Mouse (Mus musculus): ENCODE measurements at regions not wholly inside any gene's neighbourhood (a gene's known extent, or its start where the extent isn't known, plus 50 kb on each side); places are given as distances from the start of the nearest gene placed in this dataset.

DNA sequence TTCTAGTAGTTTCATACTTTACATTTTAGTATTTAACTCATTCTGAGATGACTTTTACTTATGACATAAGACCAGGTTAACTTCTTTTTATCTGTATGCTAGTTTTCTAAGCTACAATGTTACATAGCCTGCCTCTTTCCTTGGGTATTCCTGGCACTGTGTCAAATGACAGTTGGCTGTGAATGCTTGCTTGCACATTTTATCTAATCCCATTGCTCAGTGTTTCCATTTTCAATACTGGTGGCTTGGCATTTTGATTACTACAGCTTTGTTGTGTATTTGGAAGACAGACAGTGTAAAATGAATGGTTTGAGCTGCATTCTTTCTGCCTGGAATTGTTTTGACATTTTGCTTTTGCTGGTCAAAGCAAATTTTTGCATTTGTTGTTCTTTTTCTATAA, 1359.2 kb downstream of the Defb40 start:
- Histone ChIP-seq H3K4me2 (no peak overlapping the region), H3K27me3 (ENCODE audit: control insufficient read depth, insufficient read depth, low read length) (no peaks in the 10 kb centered on the region), H3K4me3 (ENCODE audit: low read depth, low read length) (no peak overlapping the region), H3K4me1 (ENCODE audit: control insufficient read depth, insufficient read depth, low read length) (no peaks in the 10 kb centered on the region), H3K9me3 (ENCODE audit: control insufficient read depth, low read length) (no peaks in the 10 kb centered on the region), H3K9ac (ENCODE audit: low read length) (no peak overlapping the region), H3K27ac (ENCODE audit: low read depth, low read length) (no peak overlapping the region), H3K36me3 (ENCODE audit: control insufficient read depth, insufficient read depth, low read length) (no peaks in the 10 kb centered on the region)
- DNase-seq (ENCODE audit: low spot score, missing footprints) = no peak
- no peak for ATAC-seq (ENCODE audit: low FRiP score)

DNA sequence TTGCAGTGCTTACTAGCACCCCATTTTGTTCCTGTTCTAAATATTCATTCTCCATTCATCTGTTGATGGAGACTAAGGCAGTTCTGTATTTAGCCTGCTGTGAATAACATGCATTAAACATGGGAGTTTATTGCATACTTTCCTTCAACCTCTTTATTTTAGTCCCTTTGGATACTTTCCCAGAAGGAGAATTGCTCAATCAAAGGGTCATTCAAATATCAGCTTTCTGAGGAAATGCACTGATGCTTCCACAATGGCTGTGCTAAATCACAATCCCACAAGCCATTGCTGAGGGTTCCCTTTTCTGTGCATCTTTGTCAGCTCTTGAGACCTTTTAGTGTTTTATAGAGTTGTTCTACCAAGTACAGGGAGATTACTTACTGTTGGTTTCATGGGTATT, 1359.9 kb downstream of the Defb40 start:
- ATAC-seq (ENCODE audit: low FRiP score) = no peak
- Histone ChIP-seq H3K9me3 (ENCODE audit: control insufficient read depth, low read length) (no peaks in the 10 kb centered on the region), H3K36me3 (ENCODE audit: control insufficient read depth, insufficient read depth, low read length) (no peaks in the 10 kb centered on the region), H3K27ac (ENCODE audit: low read depth, low read length) (no peak overlapping the region), H3K4me3 (ENCODE audit: low read depth, low read length) (no peak overlapping the region), H3K4me1 (ENCODE audit: control insufficient read depth, insufficient read depth, low read length) (no peaks in the 10 kb centered on the region), H3K9ac (ENCODE audit: low read length) (no peak overlapping the region), H3K27me3 (ENCODE audit: control insufficient read depth, insufficient read depth, low read length) (no peaks in the 10 kb centered on the region), H3K4me2 (no peak overlapping the region)
- DNase-seq (ENCODE audit: low spot score, missing footprints) = no peak

DNA sequence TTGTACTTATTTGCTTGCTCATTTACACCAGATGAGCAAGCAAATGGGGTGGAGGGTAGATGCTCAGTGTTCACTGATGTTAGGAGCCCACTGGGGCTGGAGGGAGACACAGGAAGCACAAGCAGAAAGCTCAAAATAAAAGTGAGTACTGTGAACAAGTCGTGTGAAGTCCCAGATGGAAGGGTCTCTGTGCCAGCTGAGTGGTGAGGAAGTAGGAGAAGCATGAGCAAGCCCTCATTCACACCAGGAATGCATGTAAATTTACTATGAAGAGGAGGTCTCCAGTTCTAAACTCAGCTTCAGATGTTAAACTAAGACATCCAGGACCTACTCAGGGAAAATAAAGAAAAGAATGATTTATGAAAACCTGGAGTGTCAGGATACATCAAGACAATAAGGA, 1375.2 kb downstream of the Defb40 start:
- H3K4me1 ChIP-seq (ENCODE audit: control insufficient read depth, insufficient read depth, low read length) = no peaks in the 10 kb centered on the region
- H3K36me3 ChIP-seq (ENCODE audit: control insufficient read depth, insufficient read depth, low read length) = no peaks in the 10 kb centered on the region
- no peaks in the 10 kb centered on the region for H3K9me3 ChIP-seq (ENCODE audit: control insufficient read depth, low read length)
- WGBS = 38% methylated on average over 1 of the region's 1 CpGs
- H3K27me3 ChIP-seq (ENCODE audit: control insufficient read depth, insufficient read depth, low read length) = no peaks in the 10 kb centered on the region
- H3K4me2 ChIP-seq = no peak overlapping the region
- no peak for ATAC-seq (ENCODE audit: low FRiP score)
- no peak overlapping the region for H3K4me3 ChIP-seq (ENCODE audit: low read depth, low read length)
- H3K9ac ChIP-seq (ENCODE audit: low read length) = no peak overlapping the region
- no peak for DNase-seq (ENCODE audit: low spot score, missing footprints)
- H3K27ac ChIP-seq (ENCODE audit: low read depth, low read length) = no peak overlapping the region

GRCm38 (mm10) chr8:17598736-17599135, 1379.3 kb downstream of the Defb40 start:
- no peak overlapping the region for H3K9ac ChIP-seq (ENCODE audit: low read length)
- no peak overlapping the region for H3K4me2 ChIP-seq
- WGBS = 91% methylated on average over 4 of the region's 4 CpGs
- no peaks in the 10 kb centered on the region for H3K36me3 ChIP-seq (ENCODE audit: control insufficient read depth, insufficient read depth, low read length)
- DNase-seq (ENCODE audit: low spot score, missing footprints) (no peak), ATAC-seq (ENCODE audit: low FRiP score) (no peak)
- H3K9me3 ChIP-seq (ENCODE audit: control insufficient read depth, low read length) = no peaks in the 10 kb centered on the region
- H3K4me3 ChIP-seq (ENCODE audit: low read depth, low read length) = no peak overlapping the region
- H3K4me1 ChIP-seq (ENCODE audit: control insufficient read depth, insufficient read depth, low read length) = no peaks in the 10 kb centered on the region
- H3K27me3 ChIP-seq (ENCODE audit: control insufficient read depth, insufficient read depth, low read length) = no peaks in the 10 kb centered on the region
- no peak overlapping the region for H3K27ac ChIP-seq (ENCODE audit: low read depth, low read length)

DNA sequence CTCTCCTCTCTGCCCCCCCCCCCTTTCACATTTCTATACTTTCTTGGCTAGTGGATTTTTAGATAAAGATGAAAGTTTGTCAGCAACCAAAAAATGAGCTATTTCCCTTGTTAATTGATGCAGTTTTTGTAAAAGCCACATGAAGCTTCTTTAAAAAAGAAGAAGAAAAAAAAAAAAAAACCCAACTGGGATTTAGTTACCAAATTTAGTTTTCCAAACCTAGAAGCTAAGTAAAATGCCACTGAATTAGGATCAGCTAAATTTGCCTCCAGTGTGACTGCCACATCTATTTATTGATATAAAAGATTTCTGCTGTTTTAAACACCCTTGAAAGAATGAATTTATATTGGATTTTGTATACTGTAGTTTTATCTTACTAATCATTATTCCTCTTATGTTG, 1381.5 kb downstream of the Defb40 start:
- H3K4me2 ChIP-seq = no peak overlapping the region
- H3K4me3 ChIP-seq (ENCODE audit: low read depth, low read length) = no peak overlapping the region
- ATAC-seq (ENCODE audit: low FRiP score) (no peak), DNase-seq (ENCODE audit: low spot score, missing footprints) (no peak)
- H3K36me3 ChIP-seq (ENCODE audit: control insufficient read depth, insufficient read depth, low read length) = no peaks in the 10 kb centered on the region
- no peaks in the 10 kb centered on the region for H3K9me3 ChIP-seq (ENCODE audit: control insufficient read depth, low read length)
- H3K9ac ChIP-seq (ENCODE audit: low read length) = no peak overlapping the region
- H3K27ac ChIP-seq (ENCODE audit: low read depth, low read length) = no peak overlapping the region
- H3K4me1 ChIP-seq (ENCODE audit: control insufficient read depth, insufficient read depth, low read length) = no peaks in the 10 kb centered on the region
- H3K27me3 ChIP-seq (ENCODE audit: control insufficient read depth, insufficient read depth, low read length) = no peaks in the 10 kb centered on the region

- Histone ChIP-seq H3K36me3 (ENCODE audit: control insufficient read depth, insufficient read depth, low read length) (no peaks in the 10 kb centered on the region), H3K4me1 (ENCODE audit: control insufficient read depth, insufficient read depth, low read length) (no peaks in the 10 kb centered on the region), H3K27ac (ENCODE audit: low read depth, low read length) (no peak overlapping the region), H3K9ac (ENCODE audit: low read length) (no peak overlapping the region), H3K4me3 (ENCODE audit: low read depth, low read length) (no peak overlapping the region), H3K4me2 (no peak overlapping the region), H3K9me3 (ENCODE audit: control insufficient read depth, low read length) (no peaks in the 10 kb centered on the region), H3K27me3 (ENCODE audit: control insufficient read depth, insufficient read depth, low read length) (no peaks in the 10 kb centered on the region)
- 52% methylated on average over 1 of the region's 1 CpGs for WGBS
- ATAC-seq (ENCODE audit: low FRiP score) = no peak
- no peak for DNase-seq (ENCODE audit: low spot score, missing footprints)
Observed at GRCm38 (mm10) chr8:17594607-17595006, 1383.4 kb downstream of the Defb40 start.

DNA sequence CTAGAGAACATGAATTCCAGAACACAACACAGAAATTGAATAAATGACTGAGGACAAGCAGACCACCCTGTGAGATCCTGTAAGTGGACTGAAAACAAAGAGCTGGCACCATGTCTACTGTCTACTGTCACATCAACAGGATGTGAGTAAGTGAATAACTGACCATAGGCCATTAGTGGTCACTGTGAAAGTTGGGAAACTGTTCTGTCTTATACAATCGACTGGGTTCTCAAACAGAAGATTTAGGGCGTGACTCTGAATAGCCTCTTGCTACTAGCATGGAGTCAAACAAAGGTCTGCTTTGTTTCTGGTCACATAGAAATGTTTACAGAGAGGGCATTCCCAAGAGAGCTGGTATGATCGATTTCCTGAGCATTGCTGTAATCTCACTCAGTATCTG, 1387.9 kb downstream of the Defb40 start:
- no peaks in the 10 kb centered on the region for H3K36me3 ChIP-seq (ENCODE audit: control insufficient read depth, insufficient read depth, low read length)
- H3K27me3 ChIP-seq (ENCODE audit: control insufficient read depth, insufficient read depth, low read length) = no peaks in the 10 kb centered on the region
- DNase-seq (ENCODE audit: low spot score, missing footprints) = no peak
- H3K4me2 ChIP-seq = no peak overlapping the region
- H3K9me3 ChIP-seq (ENCODE audit: control insufficient read depth, low read length) = no peaks in the 10 kb centered on the region
- WGBS = 82% methylated on average over 3 of the region's 3 CpGs
- H3K4me3 ChIP-seq (ENCODE audit: low read depth, low read length) = no peak overlapping the region
- no peaks in the 10 kb centered on the region for H3K4me1 ChIP-seq (ENCODE audit: control insufficient read depth, insufficient read depth, low read length)
- H3K27ac ChIP-seq (ENCODE audit: low read depth, low read length) = no peak overlapping the region
- H3K9ac ChIP-seq (ENCODE audit: low read length) = no peak overlapping the region
- ATAC-seq (ENCODE audit: low FRiP score) = no peak

DNA sequence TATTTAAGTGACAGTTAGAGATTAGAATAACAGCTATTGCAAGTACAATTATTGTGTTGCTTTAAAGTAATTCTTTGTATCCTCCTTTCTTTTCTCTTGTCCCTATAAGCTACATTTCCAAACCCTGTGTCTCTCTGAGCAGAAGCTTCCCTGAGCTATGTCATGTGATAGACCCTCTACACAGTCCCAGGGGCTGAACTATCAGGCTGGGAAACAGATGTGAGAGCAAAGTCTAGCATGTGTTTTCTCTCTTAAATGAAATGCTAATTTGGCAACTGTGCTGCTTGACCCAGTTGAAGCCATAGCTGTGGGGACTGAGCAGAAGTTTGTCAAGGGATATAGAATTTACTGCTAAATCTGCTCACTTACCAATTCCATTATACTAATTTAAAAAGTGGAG, 1389.9 kb downstream of the Defb40 start:
- Histone ChIP-seq H3K4me2 (no peak overlapping the region), H3K27ac (ENCODE audit: low read depth, low read length) (no peak overlapping the region), H3K4me3 (ENCODE audit: low read depth, low read length) (no peak overlapping the region), H3K9me3 (ENCODE audit: control insufficient read depth, low read length) (no peaks in the 10 kb centered on the region), H3K9ac (ENCODE audit: low read length) (no peak overlapping the region), H3K36me3 (ENCODE audit: control insufficient read depth, insufficient read depth, low read length) (no peaks in the 10 kb centered on the region), H3K27me3 (ENCODE audit: control insufficient read depth, insufficient read depth, low read length) (no peaks in the 10 kb centered on the region), H3K4me1 (ENCODE audit: control insufficient read depth, insufficient read depth, low read length) (no peaks in the 10 kb centered on the region)
- DNase-seq (ENCODE audit: low spot score, missing footprints) = no peak
- ATAC-seq (ENCODE audit: low FRiP score) = no peak

- no peaks in the 10 kb centered on the region for H3K4me1 ChIP-seq (ENCODE audit: control insufficient read depth, insufficient read depth, low read length)
- H3K4me2 ChIP-seq = no peak overlapping the region
- H3K27ac ChIP-seq (ENCODE audit: low read depth, low read length) = no peak overlapping the region
- no peak overlapping the region for H3K9ac ChIP-seq (ENCODE audit: low read length)
- no peaks in the 10 kb centered on the region for H3K9me3 ChIP-seq (ENCODE audit: control insufficient read depth, low read length)
- no peak overlapping the region for H3K4me3 ChIP-seq (ENCODE audit: low read depth, low read length)
- H3K27me3 ChIP-seq (ENCODE audit: control insufficient read depth, insufficient read depth, low read length) = no peaks in the 10 kb centered on the region
- ATAC-seq (ENCODE audit: low FRiP score) (no peak), DNase-seq (ENCODE audit: low spot score, missing footprints) (no peak)
- no peaks in the 10 kb centered on the region for H3K36me3 ChIP-seq (ENCODE audit: control insufficient read depth, insufficient read depth, low read length)
- WGBS = 61% methylated on average over 5 of the region's 5 CpGs
Observed at GRCm38 (mm10) chr8:17587261-17587861, 1390.7 kb downstream of the Defb40 start.
